Mouse (Mus musculus) regulatory T cell (primary cell): ENCODE measurements around the gene Fbxw9.

ENCODE experiments used
- in situ Hi-C: fragments of 300-600 bp; cut with MboI, MseI; formaldehyde crosslinking; loops from one replicate; pipeline ENCODE4 v1.15.1; 2025; ENCODE audit warnings: high pct_unique_total_duplicates

Fbxw9 gene

DNA sequence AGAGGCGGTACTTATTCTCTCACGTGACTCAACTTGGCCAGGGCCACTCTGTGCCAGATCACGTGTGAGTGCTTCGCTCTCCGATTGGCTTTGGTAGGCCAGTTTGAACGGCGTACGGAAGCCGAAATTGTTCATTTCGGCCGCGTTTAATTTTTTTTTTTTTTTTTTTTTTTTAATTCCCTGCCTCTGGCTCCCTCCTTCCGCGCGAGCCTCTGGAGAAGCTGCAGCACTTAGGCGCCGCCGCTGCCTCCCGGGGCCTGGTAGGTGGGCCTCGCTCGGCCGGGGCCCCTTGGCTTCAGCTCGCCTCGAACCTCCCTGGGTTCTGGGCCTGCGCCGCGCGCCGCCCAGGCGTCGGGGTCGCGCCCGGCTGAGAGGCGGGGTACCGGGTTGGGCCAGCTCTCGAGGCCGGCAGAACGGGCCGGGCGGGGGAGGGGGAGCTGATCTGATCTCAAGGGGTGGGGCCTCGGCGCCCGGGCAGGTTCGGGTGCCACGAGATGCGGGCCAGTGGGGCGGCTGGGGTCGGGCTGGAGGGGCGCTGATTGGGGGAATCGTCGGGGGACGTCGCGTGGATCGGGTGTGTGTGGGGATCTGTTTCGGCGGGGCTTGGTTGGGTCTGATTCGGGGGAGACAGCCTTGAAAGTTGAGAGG, 23.0 kb upstream of the Fbxw9 start, which contains the start of gene Tnpo2:
Gene Tnpo2 (plus strand): TSS at position 198 of the 648 bp plus-strand sequence.
- in situ Hi-C loops, result loop anchor here (5.0 kb wide), 1 partner anchor 345 kb away; no protein-coding TSS in a partner anchor

- in situ Hi-C loops, result loop anchor here (5.0 kb wide), 1 partner anchor 345 kb away; no protein-coding TSS in a partner anchor
These were observed 22.5 kb upstream of the Fbxw9 start for GRCm38 (mm10) chr8:85037366-85037680.

DNA sequence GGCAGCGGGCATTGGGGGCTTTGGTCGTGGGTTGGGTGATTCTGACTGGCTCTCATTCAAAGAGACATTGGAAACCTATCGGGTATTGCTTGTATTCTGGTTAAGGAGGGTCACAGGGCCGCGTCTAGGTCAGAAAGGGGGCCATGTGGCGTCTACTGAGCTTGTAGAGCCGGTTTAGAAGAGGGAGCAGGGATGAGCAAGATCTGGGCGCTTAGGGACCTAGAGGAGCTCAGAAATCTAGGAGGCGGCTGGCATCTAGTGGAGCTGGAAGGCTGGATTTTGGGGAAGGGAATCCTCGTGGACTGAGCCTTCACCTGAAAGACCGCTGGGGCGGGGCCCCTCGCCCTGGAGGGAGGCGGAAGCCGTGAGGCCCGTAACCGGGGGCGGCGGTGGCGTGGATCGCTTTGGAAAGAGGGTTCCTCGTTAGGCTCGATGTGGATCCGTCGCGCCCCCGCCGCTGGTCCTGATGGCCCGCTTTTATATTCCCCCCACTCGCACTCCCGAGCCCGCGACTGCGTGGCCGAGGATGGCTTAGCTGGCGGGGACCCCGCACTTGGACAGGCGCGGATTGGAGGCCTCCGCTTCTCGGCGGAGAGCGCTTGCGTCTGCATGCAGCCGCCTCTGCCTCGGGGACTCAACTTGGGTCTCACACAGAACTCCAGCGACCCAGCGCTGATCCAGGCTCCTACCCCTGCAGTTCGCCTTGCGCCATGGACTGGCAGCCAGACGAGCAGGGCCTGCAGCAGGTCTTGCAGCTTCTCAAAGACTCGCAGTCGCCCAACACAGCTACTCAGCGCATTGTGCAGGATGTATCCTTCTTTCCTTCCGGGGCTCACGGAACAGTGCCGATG, 21.9 kb upstream of the Fbxw9 start:
- in situ Hi-C loops, result loop anchor here (5.0 kb wide), 1 partner anchor 346 kb away; no protein-coding TSS in a partner anchor

GRCm38 (mm10) chr8:85043619-85044018, 16.2 kb upstream of the Fbxw9 start:
- in situ Hi-C loops, result no loop called here

GRCm38 (mm10) chr8:85057367-85057766, 2.5 kb upstream of the Fbxw9 start:
- in situ Hi-C loops, result no loop called here

DNA sequence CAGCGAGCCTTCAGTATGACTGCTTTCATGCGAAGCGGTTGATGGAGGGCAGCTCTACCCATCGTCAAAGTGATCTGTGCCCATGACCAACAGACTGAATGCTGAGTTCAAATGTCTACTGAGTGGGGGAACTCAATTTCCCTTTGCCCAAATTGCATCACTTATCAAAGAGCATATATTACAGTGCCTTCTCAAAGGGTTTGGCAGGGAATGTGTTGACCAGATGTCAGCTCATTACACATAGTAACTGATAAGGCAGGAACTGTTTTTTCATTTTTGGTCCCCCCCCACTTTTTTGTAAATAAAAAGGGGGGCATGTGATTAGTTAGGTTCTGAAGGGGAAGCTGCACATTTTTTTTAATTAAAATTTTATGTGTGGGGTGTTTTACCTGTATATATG, 2.7 kb downstream of the Fbxw9 start:
- in situ Hi-C loops, result no loop called here

DNA sequence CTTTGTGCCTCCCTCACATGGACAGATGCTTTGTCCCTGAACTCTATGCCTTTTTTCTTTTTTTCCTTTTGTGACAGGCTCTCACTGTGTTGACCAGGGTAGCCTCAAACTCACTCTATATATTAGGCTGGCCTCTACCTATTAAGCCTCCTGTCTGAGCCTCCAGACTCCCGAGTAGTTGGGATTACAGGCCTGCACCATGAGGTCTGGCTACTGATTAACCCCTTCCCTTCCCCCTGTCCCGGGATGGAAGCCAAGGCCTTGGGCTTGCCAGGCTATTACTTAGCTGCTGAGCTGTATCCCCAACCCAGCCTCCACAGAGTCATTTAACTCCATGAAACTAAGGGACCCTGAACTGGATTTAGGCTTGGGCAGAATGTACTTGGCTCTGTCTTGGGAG, 5.4 kb downstream of the Fbxw9 start:
- in situ Hi-C loops, result no loop called here

DNA sequence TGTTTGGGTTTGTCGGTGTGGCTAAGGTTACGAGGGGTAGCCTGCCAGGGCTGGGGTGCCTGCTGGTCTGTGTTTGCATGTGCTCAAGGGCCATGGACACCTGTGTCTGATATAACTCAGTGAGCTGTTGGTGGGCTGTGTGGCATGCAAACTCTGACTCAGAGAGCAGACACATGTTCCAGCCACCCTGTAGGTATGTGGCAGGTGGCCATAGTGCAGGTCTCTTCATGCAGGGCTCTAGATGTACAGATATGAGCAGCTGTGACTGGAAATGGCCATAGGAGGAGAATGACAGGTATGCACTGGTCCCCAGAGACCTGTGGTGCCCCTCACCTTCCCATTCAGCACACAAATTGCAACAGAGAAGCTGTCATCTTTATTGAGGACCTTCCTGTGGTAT, 7.3 kb downstream of the Fbxw9 start:
- in situ Hi-C loops, result no loop called here

DNA sequence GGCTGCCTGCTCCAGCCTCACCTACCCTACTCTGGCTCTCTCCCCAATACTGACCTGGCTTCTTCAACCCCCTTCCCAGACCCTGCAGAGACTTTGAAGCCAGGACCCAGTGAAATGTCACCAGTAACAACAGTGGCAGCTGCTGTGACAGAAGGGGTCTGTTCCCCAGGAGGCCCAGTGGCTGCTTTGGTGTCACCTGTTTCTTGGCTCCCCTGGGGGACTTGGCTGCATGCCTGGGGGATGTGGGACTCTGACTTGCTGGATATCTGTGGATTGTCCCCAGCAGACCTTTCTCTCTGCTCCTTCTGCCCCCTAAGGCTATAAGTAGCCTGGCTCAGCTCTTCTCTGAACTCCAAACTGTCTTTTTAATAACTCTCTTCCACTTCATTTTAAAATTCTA, 8.1 kb downstream of the Fbxw9 start, which contains the start of gene Gm5741:
Gene Gm5741 (minus strand): TSS at position 1 of the 400 bp plus-strand sequence.
- in situ Hi-C loops, result no loop called here

- in situ Hi-C loops, result no loop called here
These were observed 11.2 kb downstream of the Fbxw9 start for GRCm38 (mm10) chr8:85071041-85071440.

GRCm38 (mm10) chr8:85071514-85072281, 11.8 kb downstream of the Fbxw9 start, which contains the start of gene Dhps:
Gene Dhps (plus strand): TSS chr8:85071757.
- in situ Hi-C loops, result no loop called here

DNA sequence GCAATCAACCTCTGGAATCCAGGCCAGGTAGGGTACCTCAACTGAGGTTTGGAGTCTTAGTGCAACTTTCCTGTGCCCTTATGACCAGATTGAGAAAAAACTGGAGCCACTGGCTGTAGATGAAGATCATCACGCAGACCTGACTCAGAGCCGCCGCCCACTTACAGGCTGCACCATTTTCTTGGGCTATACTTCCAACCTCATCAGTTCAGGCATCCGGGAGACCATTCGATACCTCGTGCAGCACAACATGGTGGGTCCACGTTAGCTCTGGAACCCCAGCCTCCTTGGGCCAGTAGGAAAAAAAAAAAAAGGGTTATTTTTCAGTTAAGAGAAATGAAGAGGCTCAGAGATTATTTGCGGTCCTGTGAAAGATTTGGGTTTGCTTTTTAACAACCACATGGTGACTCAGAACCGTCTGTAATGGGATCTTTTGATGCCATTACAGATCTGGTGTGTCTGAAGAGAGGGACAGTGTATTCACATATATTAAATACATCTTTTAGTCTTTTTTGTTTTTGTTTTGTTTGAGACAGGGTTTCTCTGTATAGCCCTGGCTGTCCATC, 12.6 kb downstream of the Fbxw9 start:
- in situ Hi-C loops, result no loop called here

- in situ Hi-C loops, result no loop called here
These were observed 13.3 kb downstream of the Fbxw9 start for GRCm38 (mm10) chr8:85073041-85073612.

GRCm38 (mm10) chr8:85074167-85074566, 14.3 kb downstream of the Fbxw9 start:
- in situ Hi-C loops, result no loop called here

DNA sequence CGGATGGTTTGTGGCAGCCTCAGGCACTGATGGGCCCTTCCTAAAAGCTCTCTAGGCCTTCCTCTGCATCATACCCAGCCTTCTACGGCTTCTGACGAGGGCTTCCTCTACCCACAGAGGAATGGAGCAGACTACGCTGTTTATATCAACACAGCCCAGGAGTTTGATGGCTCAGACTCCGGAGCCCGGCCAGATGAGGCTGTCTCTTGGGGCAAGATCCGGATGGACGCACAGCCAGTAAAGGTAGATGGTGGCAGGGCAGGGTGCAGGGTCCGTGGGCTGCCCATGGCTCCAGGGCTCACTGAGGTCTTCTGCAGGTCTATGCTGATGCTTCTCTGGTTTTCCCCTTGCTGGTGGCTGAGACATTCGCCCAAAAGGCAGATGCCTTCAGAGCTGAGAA, 14.8 kb downstream of the Fbxw9 start:
- in situ Hi-C loops, result loop anchor here (5.0 kb wide), 1 partner anchor 102 kb away; no protein-coding TSS in a partner anchor

GRCm38 (mm10) chr8:85076001-85076400, 16.1 kb downstream of the Fbxw9 start:
- in situ Hi-C loops, result loop anchor here (5.0 kb wide), 1 partner anchor 104 kb away; no protein-coding TSS in a partner anchor

DNA sequence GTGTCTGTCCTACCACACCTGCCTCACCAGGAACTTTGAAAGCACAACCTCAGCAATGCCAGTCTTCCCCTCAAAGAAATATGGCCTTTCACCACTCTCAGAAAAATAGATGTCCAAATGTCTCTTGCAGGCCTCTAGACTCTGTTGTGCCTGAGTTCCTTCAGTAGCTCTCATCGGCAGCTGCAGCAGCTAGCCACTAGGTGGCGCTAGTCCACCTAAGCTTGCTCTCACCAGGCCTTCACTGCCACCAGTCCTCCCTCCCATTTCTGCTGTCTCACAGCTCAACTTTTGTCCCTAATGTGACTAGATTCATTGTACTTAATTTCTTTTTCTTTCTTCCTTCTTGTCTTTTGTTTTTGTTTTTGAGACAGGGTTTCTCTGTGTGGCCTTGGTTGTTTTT, 17.1 kb downstream of the Fbxw9 start:
- in situ Hi-C loops, result loop anchor here (5.0 kb wide), 1 partner anchor 105 kb away; no protein-coding TSS in a partner anchor

DNA sequence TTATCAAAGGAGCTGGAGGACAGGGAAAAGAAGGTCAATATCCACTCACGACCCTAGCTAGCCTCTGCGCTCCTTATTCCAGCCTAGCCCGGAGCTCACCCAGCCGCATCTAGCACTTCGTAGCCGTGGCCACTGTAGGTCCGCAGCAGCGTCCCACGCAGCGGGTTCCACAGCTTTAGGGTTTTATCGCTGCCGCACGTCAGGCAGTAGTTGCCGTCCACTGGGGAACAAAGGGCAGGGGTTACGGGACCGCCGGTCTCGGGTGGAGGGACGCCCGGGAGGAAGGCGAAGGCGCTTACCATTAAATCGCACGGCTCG, 20.3 kb downstream of the Fbxw9 start:
- in situ Hi-C loops, result loop anchor here (10.0 kb wide), 1 partner anchor 225 kb away; no protein-coding TSS in a partner anchor

- in situ Hi-C loops, result loop anchor here (10.0 kb wide), 1 partner anchor 224 kb away; no protein-coding TSS in a partner anchor
These were observed 20.8 kb downstream of the Fbxw9 start, which contains the start of gene Wdr83os for GRCm38 (mm10) chr8:85080532-85081215. Gene Wdr83os (plus strand): TSS chr8:85080740.

DNA sequence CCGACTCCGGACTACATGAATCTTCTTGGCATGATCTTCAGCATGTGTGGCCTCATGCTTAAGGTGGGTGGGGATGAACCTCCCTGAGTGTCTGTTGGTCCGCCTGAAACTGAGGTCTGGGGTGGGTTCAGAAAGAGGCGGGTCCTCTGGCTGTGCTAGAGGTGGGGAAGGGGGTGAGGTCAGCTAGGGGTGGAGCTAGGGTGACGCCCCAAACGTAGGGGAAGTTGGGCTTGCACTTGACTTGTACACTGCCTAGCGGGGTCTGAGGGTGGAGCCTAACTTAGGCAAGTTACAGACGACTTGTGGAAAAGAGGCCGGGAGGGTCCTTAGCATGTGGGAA, 21.3 kb downstream of the Fbxw9 start, which contains the start of gene Wdr83:
Gene Wdr83 (minus strand): TSS at position 91 of the 340 bp plus-strand sequence.
- in situ Hi-C loops, result loop anchor here (10.0 kb wide), 1 partner anchor 224 kb away; no protein-coding TSS in a partner anchor
